Mouse (Mus musculus) intestine, embryonic 14.5 days (tissue): ENCODE results near the gene Pkn1. TPM values are rescaled to one million over a fixed set of nuclear protein-coding genes. Genes with fewer than 3 reads are reported as not detected.

Source experiments
- ATAC-seq: fragments of 200-750 bp; cut with Nextera tagmentation; replicated peaks from 2 replicates; pipeline ENCODE4 v1.8.0; 2017; ENCODE audit warnings: low read depth, moderate number of reproducible peaks, moderate TSS enrichment, moderate library complexity; ENCODE audit not compliant: low FRiP score, low TSS enrichment
- DNase-seq: peaks from one replicate; pipeline ENCODE4 v3.0.0-alpha.2; 2018; ENCODE audit warnings: low spot score
- H3K27ac ChIP-seq: fragments of 300-500 bp; sonication (generic); 2 replicates; pipeline ENCODE4 v1.5.1; 2014; ENCODE audit warnings: low read depth, mild to moderate bottlenecking, control low read depth
- H3K27me3 ChIP-seq: fragments of 300-500 bp; sonication (generic); replicated peaks from 2 replicates; pipeline ENCODE4 v1.6.1; 2014; ENCODE audit warnings: low read length, control low read depth; ENCODE audit not compliant: control insufficient read depth, insufficient read depth
- H3K36me3 ChIP-seq: fragments of 300-500 bp; sonication (generic); 2 replicates; pipeline ENCODE4 v1.6.1; 2014; ENCODE audit warnings: low read length, control low read depth; ENCODE audit not compliant: control insufficient read depth, insufficient read depth
- H3K4me1 ChIP-seq: fragments of 300-500 bp; sonication (generic); replicated peaks from 2 replicates; pipeline ENCODE4 v1.6.1; 2014; ENCODE audit warnings: low read length, control low read depth, mixed read lengths; ENCODE audit not compliant: control insufficient read depth, insufficient read depth
- H3K4me2 ChIP-seq: fragments of 300-500 bp; sonication (generic); 2 replicates; pipeline ENCODE4 v1.6.1; 2014; ENCODE audit warnings: low read length
- H3K4me3 ChIP-seq: fragments of 300-500 bp; sonication (generic); 2 replicates; pipeline ENCODE4 v1.5.1; 2014; ENCODE audit warnings: low read depth, low read length, control low read depth, mixed read lengths
- H3K9ac ChIP-seq: fragments of 300-500 bp; sonication (generic); 2 replicates; pipeline ENCODE4 v1.6.1; 2014; ENCODE audit warnings: mild to moderate bottlenecking, low read length
- H3K9me3 ChIP-seq: fragments of 300-500 bp; sonication (generic); 2 replicates; pipeline ENCODE4 v1.6.1; 2016; ENCODE audit warnings: low read length, control low read depth; ENCODE audit not compliant: control insufficient read depth
- WGBS: fragments of 180-500 bp; shearing (Covaris S2); extraction: QIAGEN DNeasy Blood & Tissue Kit; methylation state at CpG from one replicate; pipeline ENCODE4 v1.1.7; 2014; 5-methylcytosine and 5-hydroxymethylcytosine counted together
- polyA plus RNA-seq: library from polyadenylated mRNA; unstranded; fragments of >200 nt; fragmentation: Nextera tagmentation; extraction: Ambion mirVana; gene quantifications from 2 replicates; pipeline ENCODE4 v1.2.1, GENCODE M21; 2014

Gene Pkn1
- polyA plus RNA-seq, 1 experiment from 2014 or later, result 31.5 TPM

DNA sequence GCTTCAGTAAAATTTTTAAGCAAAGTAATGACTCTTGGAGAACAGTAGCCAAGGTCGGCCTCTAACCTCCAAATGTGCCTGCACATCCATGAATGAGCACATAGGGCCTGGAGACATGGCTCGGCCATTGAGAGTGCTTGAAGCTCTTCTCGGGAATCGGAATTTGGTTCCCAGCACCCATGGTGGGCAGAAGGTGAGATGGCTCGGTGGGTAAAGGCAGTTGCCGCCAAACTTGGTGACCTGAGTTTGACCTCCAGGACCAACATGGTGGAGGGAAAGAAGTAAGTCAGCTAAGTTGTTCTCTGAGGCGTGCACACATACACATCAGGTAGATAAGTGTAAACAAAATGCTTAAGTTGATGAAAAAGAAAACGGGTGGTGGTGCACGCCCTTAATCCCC, 42.9 kb downstream of the Pkn1 start:
- ATAC-seq (no peak), DNase-seq (no peak)
- Histone ChIP-seq H3K4me3 (no peak overlapping the region), H3K27me3 (no peaks in the 10 kb centered on the region), H3K36me3 (peaks cover 13% of the 10 kb centered on the region; the same call in 1 of the 2 replicates), H3K4me2 (no peak overlapping the region), H3K9me3 (no peaks in the 10 kb centered on the region), H3K9ac (no peak overlapping the region), H3K27ac (no peak overlapping the region), H3K4me1 (peaks cover 24% of the 10 kb centered on the region)
- WGBS, result 85% methylated on average over 9 of the region's 9 CpGs

DNA sequence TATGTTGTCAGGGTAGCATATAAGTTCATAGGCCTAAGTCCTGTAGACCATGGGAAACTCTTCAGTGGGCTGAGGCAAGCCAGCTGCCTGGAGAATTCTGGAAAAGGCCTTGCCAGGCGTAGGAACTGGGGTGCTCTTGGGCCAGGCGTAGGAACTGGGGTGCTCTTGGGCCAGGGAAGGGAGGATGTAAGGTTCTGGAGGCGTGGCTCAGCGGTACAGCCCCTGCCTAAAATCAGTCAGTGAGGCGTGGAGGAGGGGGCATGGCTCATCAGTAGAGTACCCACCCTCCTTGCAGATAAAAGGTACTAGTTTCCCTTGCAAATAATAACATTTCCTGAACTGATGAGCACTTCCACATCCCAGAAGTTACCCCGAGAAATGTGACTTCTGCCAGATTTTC, 44.3 kb downstream of the Pkn1 start:
- Histone ChIP-seq H3K4me3 (no peak overlapping the region), H3K27ac (no peak overlapping the region), H3K9me3 (no peaks in the 10 kb centered on the region), H3K36me3 (peaks cover 13% of the 10 kb centered on the region; the same call in 1 of the 2 replicates), H3K4me1 (peaks cover 12% of the 10 kb centered on the region), H3K4me2 (no peak overlapping the region), H3K9ac (no peak overlapping the region), H3K27me3 (no peaks in the 10 kb centered on the region)
- DNase-seq, result no peak
- ATAC-seq, result no peak
- WGBS, result 84% methylated on average over 6 of the region's 6 CpGs

DNA sequence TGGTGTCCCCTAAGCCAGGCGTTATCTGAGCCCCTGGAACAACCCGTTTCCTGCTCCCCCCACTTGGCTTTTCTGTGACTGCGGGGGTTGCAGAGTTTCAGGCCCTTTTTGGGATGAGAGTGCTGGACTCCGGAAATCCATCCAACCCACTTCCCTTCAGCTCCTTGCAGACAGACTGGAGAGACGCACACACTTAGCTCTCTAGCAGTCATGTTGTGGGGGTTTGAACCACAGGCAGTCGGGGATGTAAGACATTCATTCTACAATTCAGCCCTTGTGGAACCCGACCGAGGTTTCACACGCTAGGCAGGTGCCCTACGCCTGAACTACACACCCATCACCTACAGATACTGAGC, 45.3 kb downstream of the Pkn1 start:
- ATAC-seq, result no peak
- Histone ChIP-seq H3K27me3 (no peaks in the 10 kb centered on the region), H3K36me3 (peaks cover 13% of the 10 kb centered on the region; the same call in 1 of the 2 replicates), H3K4me3 (peak overlapping the region; percentile 95), H3K27ac (peak overlapping the region; percentile 74; the same call in 1 of the 2 replicates), H3K4me2 (peak overlapping the region; percentile 72), H3K9ac (peak overlapping the region; percentile 81), H3K9me3 (no peaks in the 10 kb centered on the region), H3K4me1 (peaks cover 12% of the 10 kb centered on the region)
- peak; percentile 65 for DNase-seq
- WGBS, result 38% methylated on average over 10 of the region's 10 CpGs

DNA sequence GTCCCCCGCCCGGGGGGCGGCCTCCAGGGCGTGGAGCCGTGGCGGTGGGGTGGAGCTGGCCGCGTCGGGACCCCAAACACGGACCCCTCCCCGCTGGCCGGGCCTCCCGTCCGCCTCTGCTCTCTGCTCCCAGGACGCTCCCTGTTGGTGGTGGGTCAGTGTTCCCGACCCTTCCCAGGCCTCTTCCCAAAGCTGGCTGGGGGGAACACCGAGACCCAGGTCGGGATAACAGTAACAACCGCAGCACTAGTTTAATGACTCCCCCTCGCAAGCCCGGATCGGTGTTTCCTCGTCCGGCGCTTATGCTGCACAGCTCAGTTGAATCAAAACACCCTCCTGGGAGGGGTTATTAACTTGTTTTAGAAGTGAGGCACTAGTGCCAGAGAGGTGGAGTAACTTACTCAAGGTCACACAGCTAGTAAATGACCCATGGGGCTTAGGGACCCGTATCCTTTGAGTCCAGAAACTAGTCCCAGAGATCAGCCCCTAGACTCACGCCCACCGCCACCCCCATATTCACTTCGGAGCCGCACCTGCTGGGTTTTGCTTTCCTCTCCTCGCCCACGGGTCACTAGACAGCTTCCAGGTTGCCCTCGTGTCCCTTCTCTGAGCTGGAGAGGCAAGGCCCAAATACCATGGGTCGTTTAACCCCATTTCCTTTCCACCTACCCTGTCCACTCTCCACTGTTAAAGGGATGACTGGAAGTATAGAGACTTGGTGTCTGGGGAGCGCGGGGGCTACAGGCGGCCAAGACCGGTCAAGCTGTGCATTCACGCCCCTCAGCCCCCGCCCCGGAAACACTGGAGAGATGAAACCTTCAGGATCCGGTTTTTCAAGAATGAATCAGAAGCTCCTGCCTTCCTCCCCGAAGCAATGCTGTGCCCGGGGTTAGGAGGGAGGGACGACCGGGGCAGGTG, 46.0 kb downstream of the Pkn1 start:
- H3K36me3 ChIP-seq, result peaks cover 13% of the 10 kb centered on the region; the same call in 1 of the 2 replicates
- WGBS, result 2% methylated on average over 43 of the region's 46 CpGs
- H3K27me3 ChIP-seq, result no peaks in the 10 kb centered on the region
- no peaks in the 10 kb centered on the region for H3K9me3 ChIP-seq
- peaks cover 12% of the 10 kb centered on the region for H3K4me1 ChIP-seq
- peak overlapping the region; percentile 81 for H3K9ac ChIP-seq
- DNase-seq (peak; percentile 74), ATAC-seq (peak; percentile 52)
- H3K4me3 ChIP-seq, result peak overlapping the region; percentile 95
- H3K4me2 ChIP-seq, result peak overlapping the region; percentile 72
- peak overlapping the region; percentile 74 for H3K27ac ChIP-seq

DNA sequence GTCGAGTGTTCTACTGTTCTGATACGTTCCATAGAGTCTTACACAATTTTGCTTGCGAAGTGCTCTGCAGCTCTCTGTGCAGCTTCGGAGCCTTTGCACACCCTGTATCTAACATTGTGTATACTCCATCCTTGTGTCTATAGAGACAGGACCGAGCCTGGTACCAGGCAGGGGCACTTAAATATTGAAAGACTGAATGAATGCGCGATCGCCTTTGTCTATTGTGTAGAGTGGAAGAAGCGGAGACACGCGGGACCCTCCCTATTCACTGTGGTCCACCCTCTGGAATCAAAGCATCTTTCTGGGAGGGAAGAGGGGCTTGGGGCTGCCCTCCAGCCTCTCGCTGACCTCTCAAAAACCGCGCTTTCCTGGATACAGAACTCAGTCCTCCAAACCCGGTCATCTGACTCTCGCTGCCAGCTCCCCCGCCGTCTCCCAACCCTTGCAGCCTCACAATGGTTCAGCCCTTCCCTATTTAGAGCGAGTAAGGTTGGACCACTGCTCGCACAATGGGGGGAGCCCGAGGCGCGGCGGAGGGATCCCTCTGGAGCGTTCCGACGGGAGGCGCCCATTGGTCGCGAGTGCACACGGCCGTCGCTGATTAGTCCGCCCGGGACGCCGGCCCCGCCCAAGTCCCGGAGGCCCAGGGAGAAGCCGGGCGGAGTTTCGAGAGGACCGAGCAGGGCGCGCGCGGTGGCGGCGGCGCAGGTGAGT, 46.8 kb downstream of the Pkn1 start, which contains the start of gene Gipc1:
Gene Gipc1, plus strand, starts transcription at position 648 of the 714 bp plus-strand sequence.
- H3K9ac ChIP-seq, result peak within 1 kb of the TSS; percentile 81
- peak within 1 kb of the TSS; percentile 72 for H3K4me2 ChIP-seq
- peak within 1 kb of the TSS; percentile 95 for H3K4me3 ChIP-seq
- 5% methylated on average over 42 of the region's 50 CpGs for WGBS
- ATAC-seq (peak; percentile 95), DNase-seq (peak; percentile 96)
- H3K4me1 ChIP-seq, result peaks cover 12% of the 10 kb centered on the region
- H3K36me3 ChIP-seq, result peaks cover 9% of the 10 kb centered on the region; the same call in 1 of the 2 replicates
- H3K27me3 ChIP-seq, result no peaks in the 10 kb centered on the region
- H3K27ac ChIP-seq, result peak within 1 kb of the TSS; percentile 76
- H3K9me3 ChIP-seq, result no peaks in the 10 kb centered on the region

DNA sequence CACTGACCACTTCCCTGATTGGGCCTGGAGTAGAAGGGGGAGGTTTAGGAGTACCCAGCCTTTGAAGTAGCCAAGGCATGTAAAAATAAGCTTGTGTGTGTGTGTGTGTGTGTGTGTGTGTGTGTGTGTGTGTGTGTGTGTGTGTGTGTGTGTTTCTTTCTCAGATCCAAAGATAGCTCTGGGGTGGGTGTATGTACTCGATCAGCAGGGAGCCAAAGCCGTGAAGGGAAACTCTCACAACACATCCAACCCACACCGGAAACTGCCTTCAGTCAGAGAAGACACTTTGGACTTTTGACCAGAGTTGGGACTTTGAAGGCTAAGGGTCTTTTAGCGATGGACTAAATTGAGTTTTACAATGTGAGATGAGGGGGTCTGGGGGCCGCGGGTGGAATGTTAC, 49.3 kb downstream of the Pkn1 start:
- Histone ChIP-seq H3K9me3 (no peaks in the 10 kb centered on the region), H3K4me2 (no peak overlapping the region), H3K36me3 (no peaks in the 10 kb centered on the region), H3K27ac (no peak overlapping the region), H3K4me1 (peaks cover 10% of the 10 kb centered on the region; the same call in 1 of the 2 replicates), H3K4me3 (no peak overlapping the region), H3K27me3 (no peaks in the 10 kb centered on the region), H3K9ac (no peak overlapping the region)
- DNase-seq (no peak), ATAC-seq (no peak)
- 90% methylated on average over 6 of the region's 6 CpGs for WGBS

DNA sequence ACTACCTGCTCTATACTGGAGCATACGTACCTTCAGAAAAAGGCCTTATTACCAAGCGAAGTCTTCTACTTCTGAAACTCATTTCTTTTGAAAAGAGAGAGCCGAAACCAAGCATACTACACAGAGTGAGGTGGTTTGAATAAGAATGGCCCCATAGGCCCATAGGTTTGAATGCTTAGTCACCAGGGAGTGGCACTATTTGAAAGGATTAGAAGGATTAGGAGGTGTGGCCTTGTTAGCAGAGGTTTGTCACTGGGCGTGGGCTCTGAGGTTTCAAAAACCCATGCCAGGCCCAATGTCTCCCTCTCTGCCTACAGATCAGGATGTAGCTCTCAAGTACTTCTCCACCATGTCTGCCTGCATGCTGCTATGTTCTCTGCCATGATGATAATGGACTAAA, 50.9 kb downstream of the Pkn1 start:
- WGBS, result 93% methylated on average over 4 of the region's 4 CpGs
- DNase-seq (no peak), ATAC-seq (no peak)
- H3K36me3 ChIP-seq, result no peaks in the 10 kb centered on the region
- no peak overlapping the region for H3K27ac ChIP-seq
- H3K27me3 ChIP-seq, result no peaks in the 10 kb centered on the region
- H3K4me3 ChIP-seq, result no peak overlapping the region
- H3K4me2 ChIP-seq, result no peak overlapping the region
- 0 out of 2 replicates have a peak, but pooled peaks cover 2% of the 10 kb centered on the region for H3K4me1 ChIP-seq
- no peaks in the 10 kb centered on the region for H3K9me3 ChIP-seq
- no peak overlapping the region for H3K9ac ChIP-seq

DNA sequence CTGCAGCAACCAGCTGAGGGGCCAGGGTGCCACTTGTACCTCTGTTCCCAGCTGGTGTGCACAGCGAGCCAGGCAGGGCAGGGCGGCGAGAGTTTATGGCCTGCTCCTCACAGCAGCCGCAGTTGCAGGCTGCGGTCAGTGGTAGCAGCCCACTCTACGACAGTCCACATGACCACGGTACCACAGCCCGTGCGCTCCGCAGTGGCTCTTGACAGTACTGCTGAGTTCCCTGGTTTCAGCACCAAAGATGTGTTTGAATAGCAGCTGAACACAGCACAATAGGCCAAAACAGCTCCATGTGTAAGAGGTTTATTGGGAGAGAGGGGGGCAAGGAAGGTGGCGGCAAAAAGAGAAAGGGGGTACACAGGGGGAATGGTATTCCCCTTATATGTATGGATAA, 51.5 kb downstream of the Pkn1 start:
- Histone ChIP-seq H3K36me3 (no peaks in the 10 kb centered on the region), H3K4me1 (0 out of 2 replicates have a peak, but pooled peaks cover 2% of the 10 kb centered on the region), H3K27ac (no peak overlapping the region), H3K9ac (no peak overlapping the region), H3K27me3 (no peaks in the 10 kb centered on the region), H3K9me3 (no peaks in the 10 kb centered on the region), H3K4me3 (no peak overlapping the region), H3K4me2 (no peak overlapping the region)
- WGBS, result 94% methylated on average over 11 of the region's 11 CpGs
- DNase-seq, result no peak
- ATAC-seq, result no peak
